Mouse (Mus musculus): ENCODE data around the gene Slc9a8. TPM values are rescaled to one million over a fixed set of nuclear protein-coding genes. Genes with fewer than 3 reads are reported as not detected.
A peak's percentile ranks its signal among the peaks of the same experiment; 100 is the strongest.

Gene Slc9a8
- polyA plus RNA-seq, 1 experiment, result 34.8 TPM

DNA sequence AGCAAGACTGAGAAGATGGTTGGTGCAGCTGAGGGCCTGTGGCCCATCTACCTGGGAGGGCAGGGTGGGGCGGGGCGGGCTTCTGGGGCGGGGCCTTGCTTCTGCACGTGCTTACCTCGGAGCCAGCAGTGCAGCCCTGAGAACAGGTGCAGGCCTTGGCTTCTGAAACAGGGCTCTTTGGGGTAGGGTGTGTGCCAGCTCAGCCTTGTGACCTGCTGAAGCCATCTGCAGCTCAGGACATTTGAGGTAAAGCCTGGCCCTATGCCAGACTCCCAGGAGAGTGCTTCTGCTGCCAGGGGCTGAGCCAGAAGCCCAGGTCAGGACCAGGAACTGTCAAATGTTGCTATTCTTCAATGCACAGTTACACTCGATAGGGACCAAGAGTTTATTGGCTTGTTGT is 50.1 kb downstream of the Slc9a8 start:
- TF ChIP-seq CTCF (IDR thresholded peaks at IDR 0.05; ENCODE audit: extremely low read depth, insufficient read length, insufficient replicate concordance, low read depth, low read length), result no peak
- TF ChIP-seq POLR2A (IDR thresholded peaks at IDR 0.05; ENCODE audit: low read depth, low read length), result no peak
- H3K4me1 ChIP-seq (ENCODE audit: control insufficient read depth, insufficient read depth, insufficient read length, low read length), result peaks cover 14% of the 10 kb centered on the region
- H3K27me3 ChIP-seq (ENCODE audit: control insufficient read depth, insufficient read depth, low read length), result no peaks in the 10 kb centered on the region
- H3K27ac ChIP-seq (ENCODE audit: insufficient read depth, low read depth, low read length), result peak overlapping the region; percentile 44
- H3K36me3 ChIP-seq (ENCODE audit: control insufficient read depth, insufficient read depth, low read length), result peaks cover 53% of the 10 kb centered on the region
- WGBS, result 36% methylated on average over 6 of the region's 6 CpGs
- no peak overlapping the region for H3K4me3 ChIP-seq (ENCODE audit: low read depth, low read length)

GRCm38 (mm10) chr2:167474218-167474617 is 52.7 kb downstream of the Slc9a8 start:
- Histone ChIP-seq H3K27me3 (ENCODE audit: control insufficient read depth, insufficient read depth, low read length) (no peaks in the 10 kb centered on the region), H3K4me1 (ENCODE audit: control insufficient read depth, insufficient read depth, insufficient read length, low read length) (peaks cover 23% of the 10 kb centered on the region), H3K4me3 (ENCODE audit: low read depth, low read length) (no peak overlapping the region), H3K27ac (ENCODE audit: insufficient read depth, low read depth, low read length) (no peak overlapping the region), H3K36me3 (ENCODE audit: control insufficient read depth, insufficient read depth, low read length) (peaks cover 51% of the 10 kb centered on the region)
- 93% methylated on average over 6 of the region's 6 CpGs for WGBS
- TF ChIP-seq POLR2A (IDR thresholded peaks at IDR 0.05; ENCODE audit: low read depth, low read length) (no peak), CTCF (IDR thresholded peaks at IDR 0.05; ENCODE audit: extremely low read depth, insufficient read length, insufficient replicate concordance, low read depth, low read length) (no peak)

DNA sequence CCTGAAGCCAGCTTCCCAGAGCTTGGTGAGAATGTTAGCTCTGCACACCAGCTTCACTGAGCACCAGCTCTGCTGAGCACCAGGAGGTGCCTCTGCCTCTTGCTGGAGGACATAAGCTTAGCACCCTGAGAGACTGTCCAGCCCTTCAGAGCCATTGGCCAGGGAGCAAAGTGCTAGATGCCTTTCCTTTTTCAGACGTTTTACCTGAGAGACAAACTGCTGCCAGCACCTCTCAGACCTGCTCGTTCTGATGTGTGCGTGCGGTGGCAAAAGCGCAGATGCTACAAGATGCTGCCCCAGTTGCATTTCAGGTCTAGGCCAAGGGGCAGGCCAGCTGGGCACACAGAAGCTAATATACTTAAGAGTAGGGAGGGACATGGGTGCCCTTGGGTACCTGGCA is 54.1 kb downstream of the Slc9a8 start:
- no peak overlapping the region for H3K27ac ChIP-seq (ENCODE audit: insufficient read depth, low read depth, low read length)
- TF ChIP-seq CTCF (IDR thresholded peaks at IDR 0.05; ENCODE audit: extremely low read depth, insufficient read length, insufficient replicate concordance, low read depth, low read length), result no peak
- no peak for TF ChIP-seq POLR2A (IDR thresholded peaks at IDR 0.05; ENCODE audit: low read depth, low read length)
- H3K36me3 ChIP-seq (ENCODE audit: control insufficient read depth, insufficient read depth, low read length), result peaks cover 48% of the 10 kb centered on the region
- 85% methylated on average over 5 of the region's 5 CpGs for WGBS
- H3K27me3 ChIP-seq (ENCODE audit: control insufficient read depth, insufficient read depth, low read length), result no peaks in the 10 kb centered on the region
- H3K4me3 ChIP-seq (ENCODE audit: low read depth, low read length), result no peak overlapping the region
- H3K4me1 ChIP-seq (ENCODE audit: control insufficient read depth, insufficient read depth, insufficient read length, low read length), result peaks cover 33% of the 10 kb centered on the region

- Histone ChIP-seq H3K4me1 (ENCODE audit: control insufficient read depth, insufficient read depth, insufficient read length, low read length) (peaks cover 27% of the 10 kb centered on the region), H3K4me3 (ENCODE audit: low read depth, low read length) (no peak overlapping the region), H3K27ac (ENCODE audit: insufficient read depth, low read depth, low read length) (no peak overlapping the region), H3K36me3 (ENCODE audit: control insufficient read depth, insufficient read depth, low read length) (peaks cover 47% of the 10 kb centered on the region), H3K27me3 (ENCODE audit: control insufficient read depth, insufficient read depth, low read length) (no peaks in the 10 kb centered on the region)
- 49% methylated on average over 7 of the region's 7 CpGs for WGBS
- TF ChIP-seq POLR2A (IDR thresholded peaks at IDR 0.05; ENCODE audit: low read depth, low read length), result no peak
- TF ChIP-seq CTCF (IDR thresholded peaks at IDR 0.05; ENCODE audit: extremely low read depth, insufficient read length, insufficient replicate concordance, low read depth, low read length), result no peak
These were observed 54.7 kb downstream of the Slc9a8 start for GRCm38 (mm10) chr2:167476200-167476688.

DNA sequence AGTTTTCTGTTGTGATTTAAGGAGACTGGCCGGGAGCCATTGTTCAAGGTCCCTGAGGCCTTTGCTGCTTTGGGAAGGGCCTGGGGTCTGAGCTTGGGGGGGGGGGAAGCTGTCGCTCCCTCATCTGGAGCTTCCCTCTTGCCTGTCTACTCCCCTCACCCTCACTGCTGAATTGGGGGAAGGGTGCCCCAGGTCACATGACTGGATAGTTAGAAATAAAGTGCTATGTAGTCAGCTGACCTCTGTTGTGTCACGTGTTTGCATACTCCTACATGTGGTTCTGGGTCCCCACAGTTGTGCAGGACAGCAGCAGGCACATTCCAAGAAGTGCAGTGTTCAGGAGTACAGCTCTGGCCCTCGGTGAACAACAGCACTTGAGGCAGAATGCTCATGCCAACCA is 55.2 kb downstream of the Slc9a8 start:
- no peak for TF ChIP-seq CTCF (IDR thresholded peaks at IDR 0.05; ENCODE audit: extremely low read depth, insufficient read length, insufficient replicate concordance, low read depth, low read length)
- TF ChIP-seq POLR2A (IDR thresholded peaks at IDR 0.05; ENCODE audit: low read depth, low read length), result no peak
- 78% methylated on average over 4 of the region's 4 CpGs for WGBS

DNA sequence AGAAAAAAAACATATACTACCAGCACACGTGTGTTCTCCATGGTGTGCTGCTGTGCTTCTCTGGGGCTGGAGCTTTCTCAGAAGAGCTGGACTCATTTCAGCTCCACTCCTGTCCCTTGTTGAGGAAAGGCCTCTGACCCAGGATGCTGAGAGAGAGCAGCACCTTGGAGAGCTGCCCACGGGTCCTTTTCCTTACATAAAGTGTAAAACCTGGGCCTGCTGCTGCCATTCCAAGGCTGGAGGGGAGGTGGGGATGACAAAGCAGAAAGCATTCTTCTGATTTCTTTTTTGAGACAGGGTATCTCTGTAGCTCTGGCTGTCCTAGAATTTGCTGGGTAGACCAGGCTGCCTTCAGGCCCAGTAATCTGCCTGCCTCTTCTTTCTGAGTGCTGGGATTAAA is 56.6 kb downstream of the Slc9a8 start:
- Histone ChIP-seq H3K27ac (ENCODE audit: insufficient read depth, low read depth, low read length) (no peak overlapping the region), H3K36me3 (ENCODE audit: control insufficient read depth, insufficient read depth, low read length) (peaks cover 43% of the 10 kb centered on the region), H3K4me1 (ENCODE audit: control insufficient read depth, insufficient read depth, insufficient read length, low read length) (peaks cover 26% of the 10 kb centered on the region; the same call in 1 of the 2 replicates), H3K27me3 (ENCODE audit: control insufficient read depth, insufficient read depth, low read length) (no peaks in the 10 kb centered on the region), H3K4me3 (ENCODE audit: low read depth, low read length) (no peak overlapping the region)
- TF ChIP-seq CTCF (IDR thresholded peaks at IDR 0.05; ENCODE audit: extremely low read depth, insufficient read length, insufficient replicate concordance, low read depth, low read length) (no peak), POLR2A (IDR thresholded peaks at IDR 0.05; ENCODE audit: low read depth, low read length) (no peak)
- WGBS, result 48% methylated on average over 2 of the region's 2 CpGs

More for the DNA sequence above, 55.2 kb downstream of the Slc9a8 start:
- Histone ChIP-seq H3K36me3 (ENCODE audit: control insufficient read depth, insufficient read depth, low read length) (peaks cover 44% of the 10 kb centered on the region), H3K4me3 (ENCODE audit: low read depth, low read length) (no peak overlapping the region), H3K4me1 (ENCODE audit: control insufficient read depth, insufficient read depth, insufficient read length, low read length) (peaks cover 23% of the 10 kb centered on the region; the same call in 1 of the 2 replicates), H3K27me3 (ENCODE audit: control insufficient read depth, insufficient read depth, low read length) (no peaks in the 10 kb centered on the region), H3K27ac (ENCODE audit: insufficient read depth, low read depth, low read length) (no peak overlapping the region)

DNA sequence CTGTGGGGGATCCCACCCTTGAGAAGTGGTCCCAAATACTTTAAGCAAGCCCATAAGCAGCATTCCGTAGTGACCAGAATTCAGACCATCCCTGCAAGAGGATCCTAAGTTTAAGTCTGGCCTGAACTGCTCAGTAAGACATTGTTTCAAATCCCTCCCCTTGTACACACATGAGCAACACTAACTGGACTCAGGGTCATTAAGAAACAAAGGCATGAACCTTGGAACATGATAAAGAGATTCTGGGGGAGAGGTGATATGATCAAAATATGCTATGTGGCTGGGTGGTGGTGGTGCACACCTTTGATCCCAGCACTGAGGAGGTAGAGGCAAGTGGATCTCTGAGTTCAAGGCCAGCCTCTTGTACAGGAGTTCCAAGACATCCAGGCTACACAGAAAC is 58.0 kb downstream of the Slc9a8 start:
- H3K4me3 ChIP-seq (ENCODE audit: low read depth, low read length), result no peak overlapping the region
- peaks cover 31% of the 10 kb centered on the region for H3K4me1 ChIP-seq (ENCODE audit: control insufficient read depth, insufficient read depth, insufficient read length, low read length)
- H3K27me3 ChIP-seq (ENCODE audit: control insufficient read depth, insufficient read depth, low read length), result no peaks in the 10 kb centered on the region
- WGBS, result 15% methylated on average over 1 of the region's 1 CpGs
- no peak for TF ChIP-seq POLR2A (IDR thresholded peaks at IDR 0.05; ENCODE audit: low read depth, low read length)
- peaks cover 45% of the 10 kb centered on the region for H3K36me3 ChIP-seq (ENCODE audit: control insufficient read depth, insufficient read depth, low read length)
- peak overlapping the region; percentile 81 for H3K27ac ChIP-seq (ENCODE audit: insufficient read depth, low read depth, low read length)

Measured in small intestine, adult 2 months (tissue).